Mouse (Mus musculus) testis, adult 2 months (tissue): ENCODE measurements around the gene Paip2b.

Source experiments
- CTCF ChIP-seq: fragments of 200-500 bp; IDR thresholded peaks from 2 replicates; pipeline ENCODE4 v1.5.1; 2012; ENCODE audit warnings: low read depth, mild to moderate bottlenecking, inconsistent platforms, low read length, moderate library complexity; ENCODE audit not compliant: control insufficient read depth, insufficient read depth, insufficient replicate concordance
- POLR2A ChIP-seq: fragments of 200-500 bp; IDR thresholded peaks from 2 replicates; pipeline ENCODE4 v1.6.1; 2012; ENCODE audit warnings: low read depth, mild to moderate bottlenecking, inconsistent platforms, low read length, moderate library complexity; ENCODE audit not compliant: control insufficient read depth

GRCm38 (mm10) chr6:83766982-83767381 lies 64.6 kb downstream of the Paip2b start:
- no peak for TF ChIP-seq POLR2A
- no peak for TF ChIP-seq CTCF
